Mouse (Mus musculus): ENCODE data around the gene Tdrd6.

The Tdrd6 gene

GRCm38 (mm10) chr17:43629496-43630426 lies at the start of gene Tdrd6:
Gene Tdrd6 (minus strand): TSS chr17:43630299.
- peak; percentile 17 for DNase-seq

GRCm38 (mm10) chr17:43677317-43677716 lies 47.2 kb upstream of the Tdrd6 start:
- DNase-seq = no peak

DNA sequence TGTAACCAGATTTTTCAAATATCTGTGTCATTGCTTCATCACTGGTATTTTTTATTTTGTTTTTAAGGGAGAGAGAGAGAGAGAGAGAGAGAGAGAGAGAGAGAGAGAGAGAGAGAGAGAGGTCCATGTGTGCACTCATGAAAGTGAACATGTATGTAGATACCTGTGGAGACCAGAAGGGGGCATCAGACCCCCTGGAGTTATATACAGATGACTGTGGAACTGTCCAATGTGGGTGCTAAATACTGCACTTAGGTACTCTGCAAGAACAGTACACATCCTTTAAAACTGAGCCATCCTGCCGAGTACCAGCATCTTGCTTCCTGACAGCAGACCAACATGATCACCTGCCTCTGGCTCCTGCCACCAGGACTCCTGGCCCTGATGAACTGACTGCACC lies 46.1 kb upstream of the Tdrd6 start:
- no peak for DNase-seq

DNA sequence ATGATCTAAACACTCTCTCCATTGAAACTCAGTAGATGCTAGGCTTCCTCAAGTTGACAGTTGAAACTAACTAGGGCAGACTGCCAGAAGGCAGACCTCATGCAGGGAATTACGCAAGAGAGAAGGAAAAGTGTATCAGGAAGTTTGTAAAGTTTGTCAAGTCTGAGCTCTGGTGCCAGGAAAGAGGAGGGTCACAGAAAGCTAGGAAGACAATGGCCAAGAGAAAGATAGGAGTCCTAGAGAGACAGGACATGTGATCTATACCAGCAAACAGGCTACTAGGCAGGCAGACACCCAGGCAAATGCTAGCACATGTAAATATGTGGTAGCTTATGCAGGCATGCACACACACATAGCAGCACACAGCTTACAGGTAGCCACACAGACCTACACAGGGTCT lies 45.1 kb upstream of the Tdrd6 start:
- no peak for DNase-seq

GRCm38 (mm10) chr17:43671907-43672306 lies 41.8 kb upstream of the Tdrd6 start:
- no peak for DNase-seq

DNA sequence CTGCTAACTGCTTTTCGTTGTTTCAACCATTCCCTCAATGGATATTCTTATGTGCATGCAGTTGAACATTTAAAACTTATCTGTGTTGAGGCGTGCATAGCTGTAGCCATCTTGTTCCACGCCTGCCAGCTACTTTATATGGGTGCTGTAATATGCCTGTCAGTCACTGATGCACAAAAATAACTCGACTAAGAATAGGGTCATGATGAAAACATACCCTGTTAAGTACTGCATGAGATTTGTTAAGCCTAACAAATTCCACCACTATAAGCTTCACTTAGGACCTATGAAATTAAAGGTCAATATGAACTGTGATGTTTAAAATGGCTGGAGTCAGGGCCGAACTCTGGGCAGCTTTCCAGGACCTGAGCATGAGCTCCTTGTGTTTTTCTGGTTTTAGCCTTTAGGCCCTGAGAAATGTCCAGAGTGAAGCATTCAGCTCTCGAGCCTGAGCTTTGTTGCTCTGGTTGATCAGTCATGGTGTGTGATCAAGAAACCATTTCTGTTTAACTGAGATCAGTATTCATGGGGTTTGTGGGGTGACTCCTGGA lies 39.1 kb upstream of the Tdrd6 start:
- no peak for DNase-seq

- no peak for DNase-seq
These were observed 37.3 kb upstream of the Tdrd6 start, which contains the start of gene Cyp39a1 for GRCm38 (mm10) chr17:43667290-43667843. Gene Cyp39a1 (plus strand): TSS chr17:43667425.

DNA sequence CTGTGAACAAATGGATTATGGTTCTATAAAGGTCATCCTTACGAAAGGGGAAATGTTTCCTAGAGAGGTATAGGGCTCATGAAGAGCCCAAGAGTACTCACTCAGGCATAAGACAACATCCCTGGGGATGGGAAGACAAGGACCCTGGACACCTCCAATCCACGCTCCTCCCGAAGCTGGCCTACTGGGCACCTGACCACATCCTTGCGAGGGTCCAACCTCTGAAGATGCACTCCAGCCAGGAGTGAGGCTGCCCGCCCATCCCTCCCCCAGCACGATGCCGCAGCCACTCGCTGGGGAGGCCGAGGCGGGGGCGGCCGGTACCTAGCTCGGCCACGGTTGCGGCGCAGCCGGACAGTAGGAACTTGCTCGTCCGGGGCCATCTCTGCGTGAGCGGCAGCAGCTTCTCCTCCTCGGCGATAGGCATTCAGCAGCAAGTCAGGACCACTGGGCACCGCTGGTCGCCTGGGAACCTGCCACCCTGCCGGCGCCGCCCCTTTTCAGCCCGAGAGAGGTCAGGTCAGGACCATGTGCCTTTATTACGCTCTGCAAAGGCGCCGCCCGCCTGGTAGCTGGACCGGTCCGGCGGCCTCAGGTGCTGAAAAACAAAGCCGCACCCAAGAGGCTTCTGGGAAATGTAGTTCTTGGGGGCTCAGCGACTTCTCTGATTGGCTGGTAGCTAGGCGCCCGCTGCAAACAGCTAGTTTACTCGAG lies 36.6 kb upstream of the Tdrd6 start, which contains the start of gene Slc25a27:
Gene Slc25a27, minus strand, starts transcription at position 639 of the 714 bp plus-strand sequence.
- peak; percentile 79 for DNase-seq

GRCm38 (mm10) chr17:43651314-43652046 lies 21.4 kb upstream of the Tdrd6 start:
- peak; percentile 28 for DNase-seq

- DNase-seq = peak; percentile 63
These were observed 19.7 kb upstream of the Tdrd6 start for GRCm38 (mm10) chr17:43649641-43650436.

DNA sequence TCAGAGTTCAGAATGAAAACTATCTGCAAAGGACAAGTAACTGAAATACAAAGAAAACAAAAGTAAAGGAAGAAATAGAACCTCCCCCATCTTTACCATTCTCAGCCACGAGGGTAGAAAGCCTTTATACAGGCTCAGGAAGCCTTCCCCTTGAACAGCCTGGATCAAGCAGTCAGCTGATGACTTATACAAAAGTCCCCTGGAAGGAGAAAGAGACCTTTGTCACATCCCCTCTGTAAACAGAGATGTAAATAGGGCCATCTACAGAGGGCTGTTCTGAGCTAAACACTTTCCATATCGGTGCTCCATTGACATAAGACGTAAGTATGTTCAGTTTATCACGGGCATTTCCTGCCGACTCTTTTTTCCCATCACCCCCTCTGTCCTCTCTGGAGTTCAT lies 16.8 kb upstream of the Tdrd6 start:
- DNase-seq = no peak

DNA sequence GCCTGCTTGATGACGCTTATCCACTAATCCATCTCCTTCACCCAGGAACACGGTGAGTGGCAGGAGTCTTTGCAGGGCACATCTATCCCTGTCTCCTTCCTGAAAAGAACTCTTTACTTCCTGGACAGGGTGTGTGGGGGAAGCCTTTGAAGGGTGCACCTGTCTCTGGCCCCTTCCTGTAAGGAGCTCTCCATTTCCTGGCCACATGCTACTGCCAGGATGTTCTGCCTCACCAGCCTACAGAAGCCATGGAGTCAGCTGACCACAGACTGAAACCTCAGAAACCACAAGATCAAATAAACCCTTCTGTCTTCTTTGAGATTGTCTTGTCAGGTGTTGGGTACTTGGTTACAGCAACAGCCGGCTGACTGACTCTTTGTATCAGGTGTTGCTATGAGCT lies 15.0 kb upstream of the Tdrd6 start:
- peak; percentile 22 for DNase-seq

DNA sequence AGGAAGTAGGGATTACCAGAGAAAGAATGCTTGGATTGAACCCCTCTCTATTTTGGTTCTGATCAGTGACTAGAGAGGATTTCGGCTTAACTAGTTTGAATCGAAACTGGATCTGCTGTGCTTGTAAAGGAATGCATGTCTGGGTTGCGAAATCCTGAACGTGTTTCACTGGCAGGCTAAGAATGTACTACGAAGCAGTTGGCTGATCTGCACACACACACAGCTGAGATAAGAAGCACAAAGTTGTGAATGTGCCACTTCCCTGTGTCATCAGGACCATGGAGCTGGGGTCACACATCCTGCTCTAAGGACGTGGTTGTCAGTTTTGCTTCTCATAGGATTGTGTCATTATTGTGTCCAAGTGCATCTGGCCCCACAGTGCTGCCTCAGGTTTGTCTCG lies 14.3 kb upstream of the Tdrd6 start:
- DNase-seq = no peak

- no peak for DNase-seq
These were observed 13.1 kb upstream of the Tdrd6 start for GRCm38 (mm10) chr17:43643191-43643590.

DNA sequence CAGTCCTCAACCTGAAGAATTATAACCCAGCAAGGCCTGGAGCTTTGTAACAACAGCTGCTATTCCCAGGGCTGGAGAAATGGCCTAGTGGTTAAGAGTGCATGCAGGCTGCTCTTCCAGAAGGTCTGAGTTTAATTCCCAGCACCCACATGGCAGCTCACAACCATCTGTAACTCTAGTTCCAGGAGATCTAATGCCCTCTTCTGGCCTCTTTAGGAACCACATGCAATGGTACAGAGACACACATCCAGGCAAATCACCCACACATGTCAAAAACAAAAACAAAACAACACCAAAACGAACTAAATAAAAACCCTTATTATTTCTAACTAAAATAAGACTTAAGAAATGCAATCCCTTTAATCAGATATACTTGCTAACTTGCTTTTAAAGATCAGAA lies 10.7 kb upstream of the Tdrd6 start:
- no peak for DNase-seq

DNA sequence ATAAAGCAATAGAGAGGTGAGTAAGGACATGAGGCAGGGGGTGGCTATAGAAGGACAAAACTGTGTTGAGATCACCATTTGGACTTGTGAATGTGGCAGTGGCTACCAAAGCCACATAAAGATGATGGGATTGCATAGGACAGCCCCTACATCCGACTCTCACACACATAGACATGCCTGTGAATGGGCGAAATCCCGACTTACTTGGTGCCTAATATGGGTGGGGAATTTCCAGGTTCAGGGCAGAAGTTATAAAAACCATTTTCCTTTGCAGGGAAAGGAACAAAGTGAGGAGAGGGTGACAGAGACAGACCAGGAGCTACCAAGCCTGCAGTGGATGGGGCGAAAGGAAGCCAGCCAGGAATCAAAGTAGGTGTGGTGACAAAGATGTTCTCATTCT lies 7.0 kb upstream of the Tdrd6 start:
- no peak for DNase-seq

DNA sequence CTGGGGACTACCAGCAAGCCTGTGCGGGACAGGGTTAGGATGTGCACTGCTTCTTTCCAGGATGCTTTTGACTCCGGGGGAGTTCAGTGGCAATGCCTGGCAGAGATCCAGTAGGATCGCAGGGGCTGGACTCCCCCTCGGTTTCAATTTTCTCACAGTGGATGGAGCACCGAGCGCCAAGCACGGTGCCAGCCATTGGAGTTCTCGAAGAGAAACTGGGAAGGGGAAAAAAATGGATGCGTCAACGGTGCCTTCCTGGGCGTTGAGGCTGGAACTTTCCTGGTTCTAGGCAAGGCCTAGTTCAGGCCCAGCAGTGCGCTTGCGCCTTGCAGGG lies 295 bp upstream of the Tdrd6 start:
- DNase-seq = no peak

GRCm38 (mm10) chr17:43629026-43629495 lies 1.0 kb downstream of the Tdrd6 start:
- no peak for DNase-seq

- no peak for DNase-seq
These were observed 1.9 kb downstream of the Tdrd6 start for GRCm38 (mm10) chr17:43628246-43628645.

GRCm38 (mm10) chr17:43622076-43622475 lies 8.0 kb downstream of the Tdrd6 start:
- no peak for DNase-seq

- DNase-seq = no peak
These were observed 10.9 kb downstream of the Tdrd6 start for GRCm38 (mm10) chr17:43619156-43619555.

- no peak for DNase-seq
These were observed 17.9 kb downstream of the Tdrd6 start for GRCm38 (mm10) chr17:43612221-43612620.
